Mouse (Mus musculus): ENCODE data around the gene Dapk2. TPM values are rescaled to one million over a fixed set of nuclear protein-coding genes. Genes with fewer than 3 reads are reported as not detected.
"Not testable (repeated sequence)": the region's sequence is repeated elsewhere in the genome, so short reads cannot be mapped to it uniquely, and the experiment has no call there.

Gene Dapk2
- total RNA-seq, 4 experiments from 2014 or later: 3.5 to 8.0 (median 4.8) TPM

GRCm38 (mm10) chr9:66274657-66275056, 116.6 kb downstream of the Dapk2 start:
- no peak for DNase-seq (ENCODE audit: low spot score)

- DNase-seq (ENCODE audit: low spot score): peak; percentile 73
These were observed 117.4 kb downstream of the Dapk2 start for GRCm38 (mm10) chr9:66275267-66275991.

- DNase-seq (ENCODE audit: low spot score): no peak
These were observed 118.0 kb downstream of the Dapk2 start for GRCm38 (mm10) chr9:66276062-66276461.

- DNase-seq (ENCODE audit: low spot score): peak; percentile 95
These were observed 118.8 kb downstream of the Dapk2 start for GRCm38 (mm10) chr9:66276697-66277385.

DNA sequence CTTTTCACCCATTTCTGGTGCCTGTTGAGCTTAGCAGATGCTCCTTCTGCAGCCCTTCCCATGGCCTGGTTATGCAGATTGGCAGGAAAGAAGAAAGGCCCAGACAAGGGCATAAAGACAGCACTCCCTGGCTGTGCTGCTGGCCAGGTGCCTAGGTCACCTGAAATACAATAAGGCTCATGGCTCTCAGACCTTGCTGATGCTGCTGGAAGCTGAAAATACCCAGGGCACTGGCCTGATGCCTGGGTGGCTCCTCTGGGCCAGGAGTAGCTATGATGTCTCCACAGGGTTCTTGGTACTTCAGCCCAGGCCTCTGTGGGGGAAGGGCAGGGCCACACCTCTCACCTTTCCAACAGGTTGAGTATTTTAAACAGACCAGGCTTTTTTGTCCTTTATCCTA, 121.6 kb downstream of the Dapk2 start:
- peak; percentile 34 for DNase-seq (ENCODE audit: low spot score)

DNA sequence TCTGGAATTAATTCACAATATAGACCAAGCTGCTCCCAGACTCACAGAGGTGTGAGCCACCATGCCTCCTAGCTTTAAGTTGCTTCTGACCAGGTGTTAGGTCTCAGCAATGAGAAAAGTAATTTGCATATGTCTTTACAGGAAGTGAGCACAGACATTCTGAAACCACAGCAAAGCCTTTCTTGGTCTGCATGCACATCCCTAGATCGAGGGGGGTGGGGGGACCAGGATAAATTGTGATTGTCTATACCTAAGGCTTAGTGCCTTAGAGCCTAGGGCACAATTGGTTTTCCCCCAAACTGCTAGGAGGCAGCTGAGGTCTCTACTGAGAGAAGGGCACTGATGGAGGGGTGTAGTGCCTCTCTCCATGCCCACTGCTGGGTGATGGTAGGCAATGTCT, 122.5 kb downstream of the Dapk2 start:
- DNase-seq (ENCODE audit: low spot score): no peak

DNA sequence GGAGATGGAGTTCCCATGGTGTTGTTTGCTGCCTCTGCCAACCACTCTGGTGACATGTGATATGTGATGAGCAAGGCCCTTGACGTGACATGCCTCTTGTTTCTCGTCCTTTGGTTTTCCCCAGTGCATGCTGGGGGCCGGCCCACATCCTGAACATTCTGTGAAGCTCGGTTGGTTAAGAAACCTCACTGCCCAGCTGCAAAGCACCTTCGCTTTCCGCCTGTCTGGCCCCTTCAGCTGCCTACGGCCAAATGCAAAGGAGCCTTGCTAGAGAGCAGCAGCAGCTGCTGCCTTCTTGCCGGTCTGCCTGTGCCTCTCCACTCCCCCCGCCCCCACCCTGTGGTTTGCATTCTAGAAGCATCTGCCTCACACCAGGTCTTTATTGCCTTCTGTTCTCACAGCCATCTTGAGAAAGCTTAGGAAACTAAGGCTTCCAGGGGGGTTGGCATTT, 123.5 kb downstream of the Dapk2 start:
- DNase-seq (ENCODE audit: low spot score): no peak

DNA sequence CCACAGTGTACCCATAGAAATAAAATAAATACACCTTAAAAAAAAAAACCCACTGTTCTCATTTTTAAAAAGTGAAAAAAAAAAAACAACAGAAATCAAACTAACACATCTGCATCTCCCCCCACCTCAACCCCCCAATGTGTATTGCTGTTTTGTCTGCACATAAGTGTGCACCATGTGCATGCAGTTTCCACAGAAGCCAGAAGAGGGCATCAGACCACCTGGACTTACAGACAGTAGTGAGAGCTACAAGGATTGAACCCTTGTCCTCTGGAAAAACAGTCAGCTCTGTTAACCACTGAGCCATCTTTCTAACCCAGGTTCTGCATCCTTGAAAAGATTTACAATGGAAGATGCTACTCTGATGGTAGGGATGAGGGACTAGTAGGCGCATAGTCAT, 124.6 kb downstream of the Dapk2 start:
- DNase-seq (ENCODE audit: low spot score): no peak

GRCm38 (mm10) chr9:66283565-66284203, 125.7 kb downstream of the Dapk2 start:
- peak; percentile 62 for DNase-seq (ENCODE audit: low spot score)

- DNase-seq (ENCODE audit: low spot score): not testable (repeated sequence)
These were observed 127.2 kb downstream of the Dapk2 start for GRCm38 (mm10) chr9:66285241-66285640.

GRCm38 (mm10) chr9:66285901-66286300, 127.9 kb downstream of the Dapk2 start:
- no peak for DNase-seq (ENCODE audit: low spot score)

DNA sequence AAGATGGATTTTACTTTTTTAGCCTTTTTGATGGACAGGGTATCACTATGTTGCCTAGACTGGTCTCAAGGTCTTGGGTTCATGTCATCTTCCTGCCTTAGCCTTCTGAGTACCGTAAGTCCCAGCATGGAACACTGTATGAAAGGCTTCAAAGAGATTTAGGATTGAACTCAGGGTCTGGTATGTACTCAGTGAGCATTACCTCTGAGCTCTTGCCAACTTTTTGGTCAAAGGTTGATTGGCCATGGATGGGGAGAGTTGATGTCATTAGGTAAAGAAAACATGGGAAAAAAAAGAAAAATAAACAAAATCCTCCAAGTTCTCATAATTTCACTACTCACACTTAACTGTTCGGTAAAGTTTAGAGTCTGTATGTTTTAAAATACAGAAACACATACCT, 132.7 kb downstream of the Dapk2 start:
- DNase-seq (ENCODE audit: low spot score): no peak

- no peak for DNase-seq (ENCODE audit: low spot score)
These were observed 135.3 kb downstream of the Dapk2 start for GRCm38 (mm10) chr9:66293319-66293718.

GRCm38 (mm10) chr9:66294227-66294626, 136.2 kb downstream of the Dapk2 start:
- DNase-seq (ENCODE audit: low spot score): no peak

DNA sequence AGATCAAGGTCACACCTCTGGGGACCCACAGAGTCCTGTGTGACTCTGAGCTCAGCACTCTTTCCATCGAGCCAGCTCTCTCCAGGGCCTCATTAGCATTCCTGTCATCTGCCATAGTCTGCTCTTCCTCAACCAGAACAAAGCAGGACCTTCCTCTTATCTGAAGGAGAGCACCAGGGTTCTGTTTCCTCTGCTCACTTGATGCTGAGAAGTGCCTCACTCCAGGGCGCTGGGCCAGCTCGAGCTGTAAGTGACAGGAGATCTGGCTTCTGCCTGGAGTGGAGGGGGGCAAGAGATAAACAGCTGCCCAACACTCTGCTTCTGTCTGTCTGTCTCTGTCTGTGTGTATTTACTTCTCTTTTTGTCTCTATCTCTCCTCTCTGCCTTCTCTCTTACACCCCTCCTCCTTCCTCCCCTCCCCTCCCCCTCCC, 137.0 kb downstream of the Dapk2 start:
- DNase-seq (ENCODE audit: low spot score): peak; percentile 40

DNA sequence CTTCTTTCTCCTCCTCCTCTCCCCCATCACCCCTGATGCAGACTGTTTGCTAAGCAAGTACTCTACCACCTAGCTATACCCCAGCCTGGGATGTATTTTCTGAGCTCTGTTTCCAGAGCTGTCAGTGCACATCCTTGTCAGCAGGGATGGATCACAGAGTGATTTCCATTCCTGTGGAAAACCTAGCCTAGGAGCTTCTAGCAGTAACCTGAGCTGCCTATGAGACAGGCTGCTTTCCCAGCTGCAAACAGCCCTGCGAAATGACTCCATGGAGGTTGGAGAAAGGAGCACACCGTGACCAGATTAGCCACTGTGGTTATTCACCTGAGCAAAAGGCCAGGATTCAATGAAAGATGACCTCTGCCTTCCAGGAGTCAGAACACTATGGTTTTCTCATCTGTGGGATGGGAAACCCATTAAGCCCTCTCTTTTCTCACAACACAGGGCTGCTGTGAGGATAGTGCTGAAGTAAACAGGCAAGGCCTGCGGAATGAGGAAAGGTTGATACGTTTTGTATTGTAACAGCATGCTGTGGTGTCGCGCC, 137.6 kb downstream of the Dapk2 start:
- DNase-seq (ENCODE audit: low spot score): no peak

- no peak for DNase-seq (ENCODE audit: low spot score)
These were observed 140.8 kb downstream of the Dapk2 start for GRCm38 (mm10) chr9:66298783-66299182.

- no peak for DNase-seq (ENCODE audit: low spot score)
These were observed 142.5 kb downstream of the Dapk2 start for GRCm38 (mm10) chr9:66300448-66301027.

DNA sequence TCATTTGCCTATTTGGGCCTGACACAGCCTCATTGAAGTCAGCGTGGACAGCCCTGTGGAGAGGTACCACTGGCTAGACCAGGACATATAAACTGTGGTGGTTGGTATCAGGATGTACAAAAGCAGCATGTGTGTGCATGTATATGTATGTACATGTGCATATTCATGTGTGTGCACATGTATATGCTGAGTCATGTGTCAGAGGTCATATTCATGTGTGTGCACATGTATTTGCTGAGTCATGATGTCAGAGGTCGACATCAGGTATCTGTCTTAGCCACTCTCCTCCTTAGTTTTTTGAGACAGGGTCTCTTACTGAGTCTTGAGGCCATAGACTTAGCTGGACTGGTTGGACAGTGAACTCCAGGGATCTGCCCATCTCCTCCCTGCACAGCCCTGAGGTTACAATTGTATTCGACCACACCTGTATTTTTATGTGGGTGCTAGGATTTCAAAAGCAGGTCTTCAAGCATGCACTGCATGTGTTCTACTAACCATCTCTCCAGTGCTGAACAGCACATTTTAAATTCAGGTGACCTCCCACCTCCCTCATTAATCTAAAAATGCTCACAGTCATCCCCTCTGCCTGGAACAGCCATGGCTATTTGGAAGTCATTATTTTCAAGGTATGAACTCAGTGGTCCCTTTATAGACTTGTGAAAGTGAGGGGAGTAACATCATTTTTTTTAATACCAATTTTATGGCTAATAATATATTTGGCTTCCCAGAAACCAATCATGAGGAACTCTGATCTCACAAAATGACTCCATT, 146.5 kb downstream of the Dapk2 start:
- DNase-seq (ENCODE audit: low spot score): no peak

- DNase-seq (ENCODE audit: low spot score): peak; percentile 80
These were observed 147.4 kb downstream of the Dapk2 start for GRCm38 (mm10) chr9:66305121-66306112.
